Mouse (Mus musculus): ENCODE data around the gene Serpina1c.
"Not testable (repeated sequence)": the region's sequence is repeated elsewhere in the genome, so short reads cannot be mapped to it uniquely, and the experiment has no call there.

DNA sequence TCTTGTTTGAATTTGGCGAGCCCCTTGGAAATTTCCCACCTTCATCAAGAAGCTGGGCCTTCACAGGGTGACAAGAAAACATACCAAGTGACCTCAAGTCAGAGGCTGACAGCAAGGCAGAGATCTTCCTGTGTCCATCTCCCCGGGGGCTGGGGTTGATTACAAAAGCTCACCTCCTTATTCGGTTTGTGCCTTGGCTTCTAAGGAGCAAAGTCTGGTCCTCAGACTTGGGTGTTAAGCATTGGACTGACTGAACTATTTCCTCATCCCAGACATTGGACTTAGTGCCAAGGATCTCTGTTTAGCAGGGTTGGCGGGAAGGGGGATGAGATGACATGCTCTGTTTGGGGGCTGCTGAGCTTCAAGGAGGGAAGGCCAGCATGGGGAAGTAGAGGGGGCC lies 44.1 kb downstream of the Serpina1c start:
- not testable (repeated sequence) for TF ChIP-seq CTCF (IDR thresholded peaks at IDR 0.05; ENCODE audit: control insufficient read depth, insufficient read depth, insufficient replicate concordance, low read depth, low read length); POLR2A (IDR thresholded peaks at IDR 0.05; ENCODE audit: control insufficient read depth, low read depth, low read length)

All from testis, adult 2 months (tissue).